9 mouse cellular contexts compared by ENCODE assay signal in genomic region chr2:28751658-28752057, GRCm38 (mm10). TPM values are rescaled to one million over a fixed set of nuclear protein-coding genes. Genes with fewer than 3 reads are reported as not detected.
DNase-seq lines count a peak whose midpoint lies in the region; ATAC-seq lines count a peak whose summit lies in the region.
"Had no signal": no experiment of that assay in that cellular context is flagged by ENCODE, and none has a peak within 500 bp of the region (broad histone marks: within the 10 kb centered on the region; RNA-seq: fewer than 3 reads in every experiment).

No protein-coding gene starts in this region.

- no peaks in the 10 kb centered on the region for H3K9me3 ChIP-seq in heart, embryonic 16.5 days (replicated peaks; ENCODE audit: control insufficient read depth, low read length)
- H3K9me3 ChIP-seq in hindbrain, embryonic 14.5 days (ENCODE audit: control insufficient read depth, low read length) = no peaks in the 10 kb centered on the region
- H3K9me3 ChIP-seq in midbrain, embryonic 14.5 days (ENCODE audit: control insufficient read depth, low read length) = no peaks in the 10 kb centered on the region

- H3K4me2 ChIP-seq in heart, embryonic 16.5 days (ENCODE audit: low read depth, low read length) = peak overlapping the region; percentile 68
- peak overlapping the region; percentile 61 for H3K4me2 ChIP-seq in hindbrain, embryonic 14.5 days (replicated peaks)
- peak overlapping the region; percentile 54 for H3K4me2 ChIP-seq in midbrain, embryonic 14.5 days (ENCODE audit: low read length)

- no peak for DNase-seq in heart, postnatal 4 days
- DNase-seq in hindbrain, embryonic 14.5 days (ENCODE audit: low spot score) = no peak
- no peak for DNase-seq in midbrain, embryonic 14.5 days
- no peak for DNase-seq in urinary bladder, postnatal 4 days (ENCODE audit: low spot score in 2 of 2)
- DNase-seq in cerebellum, adult 9-10 months = no peak
- DNase-seq in left cerebral cortex, postnatal 4 days = no peak

- WGBS in heart, embryonic 16.5 days = 19% methylated on average over 17 of the region's 17 CpGs
- WGBS in hindbrain, embryonic 14.5 days = 12% methylated on average over 17 of the region's 17 CpGs
- 5% methylated on average over 17 of the region's 17 CpGs for WGBS in midbrain, embryonic 14.5 days

- H3K27me3 ChIP-seq in heart, embryonic 16.5 days (ENCODE audit: control insufficient read depth, insufficient read depth, low read length) = peaks cover 13% of the 10 kb centered on the region
- peaks cover 33% of the 10 kb centered on the region for H3K27me3 ChIP-seq in hindbrain, embryonic 14.5 days (ENCODE audit: control insufficient read depth, insufficient read depth, low read length)
- H3K27me3 ChIP-seq in midbrain, embryonic 14.5 days (ENCODE audit: control insufficient read depth, insufficient read depth, low read length) = peaks cover 13% of the 10 kb centered on the region

- H3K4me3 ChIP-seq in heart, embryonic 16.5 days (ENCODE audit: low read length) = peak overlapping the region; percentile 49
- peak overlapping the region; percentile 27 for H3K4me3 ChIP-seq in hindbrain, embryonic 14.5 days (replicated peaks; ENCODE audit: low read length)
- peak overlapping the region; percentile 25 for H3K4me3 ChIP-seq in midbrain, embryonic 14.5 days (replicated peaks; ENCODE audit: low read depth, low read length)

- H3K36me3 ChIP-seq in heart, embryonic 16.5 days (ENCODE audit: control insufficient read depth, insufficient read depth) = no peaks in the 10 kb centered on the region
- H3K36me3 ChIP-seq in hindbrain, embryonic 14.5 days (replicated peaks; ENCODE audit: control insufficient read depth, insufficient read depth) = no peaks in the 10 kb centered on the region
- no peaks in the 10 kb centered on the region for H3K36me3 ChIP-seq in midbrain, embryonic 14.5 days (ENCODE audit: control insufficient read depth, insufficient read depth, low read length)

- no peak overlapping the region for H3K27ac ChIP-seq in heart, embryonic 16.5 days (ENCODE audit: low read length)
- no peak overlapping the region for H3K27ac ChIP-seq in hindbrain, embryonic 14.5 days
- H3K27ac ChIP-seq in midbrain, embryonic 14.5 days (replicated peaks; ENCODE audit: low read depth, low read length) = peak overlapping the region; percentile 70; the same call in 1 of the 2 replicates

- H3K4me1 ChIP-seq in heart, embryonic 16.5 days (ENCODE audit: control insufficient read depth, insufficient read depth, low read length) = peaks cover 12% of the 10 kb centered on the region
- peaks cover 32% of the 10 kb centered on the region for H3K4me1 ChIP-seq in hindbrain, embryonic 14.5 days (replicated peaks; ENCODE audit: control insufficient read depth, insufficient read depth, low read length)
- peaks cover 30% of the 10 kb centered on the region for H3K4me1 ChIP-seq in midbrain, embryonic 14.5 days (ENCODE audit: control insufficient read depth, insufficient read depth, low read length)

- intact Hi-C loops in left cerebral cortex, postnatal 4 days (cut with DNase I) = loop anchor here (10.0 kb wide), 1 partner anchor 163 kb away; the partner anchor contains the start of gene Barhl1

- no peak for ATAC-seq in heart, embryonic 16.5 days (replicated peaks; ENCODE audit: extremely low read depth, insufficient read depth, low FRiP score)
- peak; percentile 46 for ATAC-seq in common myeloid progenitor, adult 5-6 weeks (replicated peaks; ENCODE audit: low read depth, poor library complexity, severe bottlenecking)
- ATAC-seq in hindbrain, embryonic 14.5 days (ENCODE audit: low FRiP score) = 0 out of 2 replicates have a peak, but pooled peaks have one; percentile 14
- ATAC-seq in midbrain, embryonic 14.5 days (ENCODE audit: low FRiP score, low TSS enrichment) = 0 out of 2 replicates have a peak, but pooled peaks have one; percentile 44

- H3K9ac ChIP-seq in heart, embryonic 16.5 days (ENCODE audit: low read length) = peak overlapping the region; percentile 44; the same call in 1 of the 2 replicates
- H3K9ac ChIP-seq in hindbrain, embryonic 14.5 days = peak overlapping the region; percentile 54; the same call in 1 of the 2 replicates
- peak overlapping the region; percentile 13; the same call in 1 of the 2 replicates for H3K9ac ChIP-seq in midbrain, embryonic 14.5 days (replicated peaks; ENCODE audit: low read length)

RNA-seq across cellular contexts. Expression of gene Ak8, which starts 51.7 kb away (rescaled TPM):
- polyA plus RNA-seq in heart, embryonic 16.5 days (2015; fragmentation: Nextera tagmentation; extraction: Ambion mirVana) = 0.30 and 0.80 TPM in 2 replicates
- total RNA-seq in heart, postnatal 4 days (2021) = not detected
- total RNA-seq in common myeloid progenitor, adult 5-6 weeks (2017) = 1.6 TPM in 1 of 2 replicates, not detected in the other
- polyA plus RNA-seq in hindbrain, embryonic 14.5 days (2014; fragmentation: Nextera tagmentation; extraction: Ambion mirVana) = 2.2 and 2.7 TPM in 2 replicates
- polyA plus RNA-seq in midbrain, embryonic 14.5 days (2014; fragmentation: Nextera tagmentation; extraction: Ambion mirVana) = 3.0 and 4.3 TPM in 2 replicates
- 1 to 10 TPM; 1.7 to 1.8 TPM for total RNA-seq in left cerebral cortex, postnatal 4 days (2021)

RNA-seq across cellular contexts. Expression of gene Spaca9, which starts 52.1 kb away (rescaled TPM):
- 0.96 and 1.3 TPM in 2 replicates for polyA plus RNA-seq in heart, embryonic 16.5 days (2015; fragmentation: Nextera tagmentation; extraction: Ambion mirVana)
- total RNA-seq in heart, postnatal 4 days (2021) = under 1 TPM; 0.59 to 0.71 TPM
- total RNA-seq in common myeloid progenitor, adult 5-6 weeks (2017) = 2.5 and 6.6 TPM in 2 replicates
- 4.1 and 6.2 TPM in 2 replicates for polyA plus RNA-seq in hindbrain, embryonic 14.5 days (2014; fragmentation: Nextera tagmentation; extraction: Ambion mirVana)
- polyA plus RNA-seq in midbrain, embryonic 14.5 days (2014; fragmentation: Nextera tagmentation; extraction: Ambion mirVana) = 1.1 and 1.6 TPM in 2 replicates
- total RNA-seq in left cerebral cortex, postnatal 4 days (2021) = not detected
- total RNA-seq: ES-E14 had no signal
